ENCODE assay signal across 8 mouse cellular contexts in genomic region chr11:95040491-95041138, GRCm38 (mm10). TPM values are rescaled to one million over a fixed set of nuclear protein-coding genes. Genes with fewer than 3 reads are reported as not detected.
DNase-seq lines count a peak whose midpoint lies in the region; ATAC-seq lines count a peak whose summit lies in the region.

No protein-coding gene starts in this region.

- peaks cover 8% of the 10 kb centered on the region for H3K4me1 ChIP-seq in intestine, embryonic 14.5 days (replicated peaks; ENCODE audit: control insufficient read depth, insufficient read depth, low read length)
- peaks cover 22% of the 10 kb centered on the region for H3K4me1 ChIP-seq in limb, embryonic 15.5 days
- H3K4me1 ChIP-seq in midbrain, embryonic 14.5 days (ENCODE audit: control insufficient read depth, insufficient read depth, low read length), result peaks cover 12% of the 10 kb centered on the region
- H3K4me1 ChIP-seq in stomach, embryonic 14.5 days (ENCODE audit: control insufficient read depth, insufficient read depth, low read length), result peaks cover 9% of the 10 kb centered on the region; the same call in 1 of the 2 replicates

- WGBS in intestine, embryonic 14.5 days, result under 1% methylated on average over 20 of the region's 20 CpGs
- 1% methylated on average over 20 of the region's 20 CpGs for WGBS in limb, embryonic 15.5 days
- 3% methylated on average over 20 of the region's 20 CpGs for WGBS in midbrain, embryonic 14.5 days
- WGBS in stomach, embryonic 14.5 days, result 2% methylated on average over 20 of the region's 20 CpGs

- peak overlapping the region; percentile 70 for H3K4me3 ChIP-seq in intestine, embryonic 14.5 days (ENCODE audit: low read depth, low read length)
- peak overlapping the region; percentile 82 for H3K4me3 ChIP-seq in limb, embryonic 15.5 days
- peak overlapping the region; percentile 73 for H3K4me3 ChIP-seq in midbrain, embryonic 14.5 days (replicated peaks; ENCODE audit: low read depth, low read length)
- peak overlapping the region; percentile 91 for H3K4me3 ChIP-seq in stomach, embryonic 14.5 days (ENCODE audit: low read depth, low read length)

- peak overlapping the region; percentile 14; the same call in 1 of the 2 replicates for H3K27ac ChIP-seq in intestine, embryonic 14.5 days (ENCODE audit: low read depth)
- peak overlapping the region; percentile 86 for H3K27ac ChIP-seq in limb, embryonic 15.5 days
- 0 out of 2 replicates have a peak overlapping the region, but pooled peaks have one; percentile 37 for H3K27ac ChIP-seq in midbrain, embryonic 14.5 days (replicated peaks; ENCODE audit: low read depth, low read length)
- H3K27ac ChIP-seq in stomach, embryonic 14.5 days (ENCODE audit: low read length), result peak overlapping the region; percentile 69

- ATAC-seq in intestine, embryonic 14.5 days (replicated peaks; ENCODE audit: low FRiP score, low TSS enrichment, low read depth), result peak; percentile 47
- ATAC-seq in limb, embryonic 15.5 days (ENCODE audit: insufficient number of reproducible peaks, low FRiP score, low TSS enrichment, low read depth), result no peak
- ATAC-seq in midbrain, embryonic 14.5 days (ENCODE audit: low FRiP score, low TSS enrichment), result peak; percentile 19; the same call in 1 of the 2 replicates
- ATAC-seq in stomach, embryonic 14.5 days (ENCODE audit: insufficient number of reproducible peaks, insufficient read depth, low FRiP score, low read depth), result peak; percentile 39

- no peaks in the 10 kb centered on the region for H3K27me3 ChIP-seq in intestine, embryonic 14.5 days (replicated peaks; ENCODE audit: control insufficient read depth, insufficient read depth, low read length)
- no peaks in the 10 kb centered on the region for H3K27me3 ChIP-seq in limb, embryonic 15.5 days
- H3K27me3 ChIP-seq in midbrain, embryonic 14.5 days (ENCODE audit: control insufficient read depth, insufficient read depth, low read length), result no peaks in the 10 kb centered on the region; the same call in 1 of the 2 replicates
- no peaks in the 10 kb centered on the region for H3K27me3 ChIP-seq in stomach, embryonic 14.5 days (ENCODE audit: control insufficient read depth, insufficient read depth, low read length)

- peaks cover 18% of the 10 kb centered on the region; the same call in 1 of the 2 replicates for H3K36me3 ChIP-seq in intestine, embryonic 14.5 days (ENCODE audit: control insufficient read depth, insufficient read depth, low read length)
- peaks cover 30% of the 10 kb centered on the region for H3K36me3 ChIP-seq in limb, embryonic 15.5 days
- peaks cover 8% of the 10 kb centered on the region for H3K36me3 ChIP-seq in midbrain, embryonic 14.5 days (ENCODE audit: control insufficient read depth, insufficient read depth, low read length)
- 0 out of 2 replicates have a peak, but pooled peaks cover 5% of the 10 kb centered on the region for H3K36me3 ChIP-seq in stomach, embryonic 14.5 days (ENCODE audit: control insufficient read depth, insufficient read depth, low read length)

- peak; percentile 27 for DNase-seq in embryo, embryonic 11 days
- no peak for DNase-seq in embryo, embryonic 9.5 days (ENCODE audit: extremely low spot score)
- peak; percentile 86 for DNase-seq in cerebellum, postnatal 25 days
- peak; percentile 84 for DNase-seq in gastrocnemius, postnatal 25 days
- DNase-seq in intestine, embryonic 14.5 days (ENCODE audit: low spot score), result peak; percentile 71
- no peak for DNase-seq in midbrain, embryonic 14.5 days

- no peaks in the 10 kb centered on the region for H3K9me3 ChIP-seq in intestine, embryonic 14.5 days (ENCODE audit: control insufficient read depth, low read length)
- no peaks in the 10 kb centered on the region for H3K9me3 ChIP-seq in limb, embryonic 15.5 days
- H3K9me3 ChIP-seq in midbrain, embryonic 14.5 days (ENCODE audit: control insufficient read depth, low read length), result no peaks in the 10 kb centered on the region
- no peaks in the 10 kb centered on the region for H3K9me3 ChIP-seq in stomach, embryonic 14.5 days (ENCODE audit: control insufficient read depth, low read depth, low read length)

- peak overlapping the region; percentile 91 for H3K4me2 ChIP-seq in intestine, embryonic 14.5 days (ENCODE audit: low read length)
- peak overlapping the region; percentile 82 for H3K4me2 ChIP-seq in limb, embryonic 15.5 days
- peak overlapping the region; percentile 88 for H3K4me2 ChIP-seq in midbrain, embryonic 14.5 days (ENCODE audit: low read length)
- H3K4me2 ChIP-seq in stomach, embryonic 14.5 days (replicated peaks; ENCODE audit: low read depth, low read length), result peak overlapping the region; percentile 89

- H3K9ac ChIP-seq in intestine, embryonic 14.5 days (ENCODE audit: low read length), result peak overlapping the region; percentile 62
- H3K9ac ChIP-seq in limb, embryonic 15.5 days, result peak overlapping the region; percentile 77
- peak overlapping the region; percentile 64 for H3K9ac ChIP-seq in midbrain, embryonic 14.5 days (replicated peaks; ENCODE audit: low read length)
- H3K9ac ChIP-seq in stomach, embryonic 14.5 days (replicated peaks; ENCODE audit: low read depth, low read length), result peak overlapping the region; percentile 64

RNA-seq across cellular contexts. Expression of gene Pdk2, which starts 0.5 kb away (rescaled TPM):
- total RNA-seq in gastrocnemius, postnatal 25 days (2021), result 100 to 1,000 TPM; 351 to 396 TPM
- polyA plus RNA-seq in intestine, embryonic 14.5 days (2014; fragmentation: Nextera tagmentation; extraction: Ambion mirVana), result 26.4 and 29.6 TPM in 2 replicates
- polyA plus RNA-seq in limb, embryonic 15.5 days (2015; fragmentation: Nextera tagmentation; extraction: Ambion mirVana), result 33.4 and 42.9 TPM in 2 replicates
- 21.5 and 22.7 TPM in 2 replicates for polyA plus RNA-seq in midbrain, embryonic 14.5 days (2014; fragmentation: Nextera tagmentation; extraction: Ambion mirVana)
- polyA plus RNA-seq in stomach, embryonic 14.5 days (2014; fragmentation: Nextera tagmentation; extraction: Ambion mirVana), result 34.1 and 35.8 TPM in 2 replicates

RNA-seq across cellular contexts. Expression of gene Samd14, which starts 30.9 kb away (rescaled TPM):
- total RNA-seq in gastrocnemius, postnatal 25 days (2021), result under 1 TPM; 0.61 to 0.80 TPM
- polyA plus RNA-seq in intestine, embryonic 14.5 days (2014; fragmentation: Nextera tagmentation; extraction: Ambion mirVana), result 20.3 and 22.1 TPM in 2 replicates
- 21.4 and 25.1 TPM in 2 replicates for polyA plus RNA-seq in limb, embryonic 15.5 days (2015; fragmentation: Nextera tagmentation; extraction: Ambion mirVana)
- 135 and 152 TPM in 2 replicates for polyA plus RNA-seq in midbrain, embryonic 14.5 days (2014; fragmentation: Nextera tagmentation; extraction: Ambion mirVana)
- 22.8 and 24.5 TPM in 2 replicates for polyA plus RNA-seq in stomach, embryonic 14.5 days (2014; fragmentation: Nextera tagmentation; extraction: Ambion mirVana)

RNA-seq across cellular contexts. Expression of gene Itga3, which starts 36.0 kb away (rescaled TPM):
- 1 to 10 TPM; 2.9 to 5.4 TPM for total RNA-seq in gastrocnemius, postnatal 25 days (2021)
- 24.1 and 29.0 TPM in 2 replicates for polyA plus RNA-seq in intestine, embryonic 14.5 days (2014; fragmentation: Nextera tagmentation; extraction: Ambion mirVana)
- 8.9 and 9.5 TPM in 2 replicates for polyA plus RNA-seq in limb, embryonic 15.5 days (2015; fragmentation: Nextera tagmentation; extraction: Ambion mirVana)
- 9.0 and 11.7 TPM in 2 replicates for polyA plus RNA-seq in midbrain, embryonic 14.5 days (2014; fragmentation: Nextera tagmentation; extraction: Ambion mirVana)
- polyA plus RNA-seq in stomach, embryonic 14.5 days (2014; fragmentation: Nextera tagmentation; extraction: Ambion mirVana), result 21.5 and 23.3 TPM in 2 replicates

RNA-seq across cellular contexts. Expression of gene Ppp1r9b, which starts 49.8 kb away (rescaled TPM):
- 10 to 100 TPM; 21.8 to 30.0 TPM for total RNA-seq in gastrocnemius, postnatal 25 days (2021)
- 11.9 and 12.2 TPM in 2 replicates for polyA plus RNA-seq in intestine, embryonic 14.5 days (2014; fragmentation: Nextera tagmentation; extraction: Ambion mirVana)
- polyA plus RNA-seq in limb, embryonic 15.5 days (2015; fragmentation: Nextera tagmentation; extraction: Ambion mirVana), result 9.7 and 9.9 TPM in 2 replicates
- polyA plus RNA-seq in midbrain, embryonic 14.5 days (2014; fragmentation: Nextera tagmentation; extraction: Ambion mirVana), result 27.1 and 27.6 TPM in 2 replicates
- 13.5 and 14.4 TPM in 2 replicates for polyA plus RNA-seq in stomach, embryonic 14.5 days (2014; fragmentation: Nextera tagmentation; extraction: Ambion mirVana)

Comparison
In these comparisons a context has a peak if more than half of its experiments do, and no peak if none do; other contexts are left out.
1. DNase-seq: peak in embryo, embryonic 11 days (single experiment), cerebellum, postnatal 25 days (2 of 2), gastrocnemius, postnatal 25 days (single experiment) and intestine, embryonic 14.5 days (single experiment); none in embryo, embryonic 9.5 days (single experiment) and midbrain, embryonic 14.5 days (single experiment).
2. H3K27ac ChIP-seq: peak in every context shown above with its lines; median percentile 86 in limb, embryonic 15.5 days; 69 in stomach, embryonic 14.5 days; 37 in midbrain, embryonic 14.5 days; 14 in intestine, embryonic 14.5 days.
3. Peak in every context shown above with its lines, with median percentiles within 50 percentile points of each other: H3K4me2 ChIP-seq, H3K4me3 ChIP-seq and H3K9ac ChIP-seq.